Mouse (Mus musculus) left cerebral cortex, postnatal 4 days (tissue): ENCODE measurements around the gene Map2k2. TPM values are rescaled to one million over a fixed set of nuclear protein-coding genes. Genes with fewer than 3 reads are reported as not detected.
"Not testable (repeated sequence)": the region's sequence is repeated elsewhere in the genome, so short reads cannot be mapped to it uniquely, and the experiment has no call there.

Source experiments
- DNase-seq: peaks from one replicate; pipeline ENCODE4 v3.0.0-alpha.2; 2022
- intact Hi-C: fragments of 180-260 bp; cut with DNase I; formaldehyde crosslinking; loops from one replicate; pipeline ENCODE4 v1.15.1; 2025
- total RNA-seq, 2 experiments: library from RNA; stranded (reverse); gene quantifications; 2 replicates each; pipeline ENCODE4 v1.2.3; 2021

Gene Map2k2
- total RNA-seq, result 100 to 1,000 TPM; 153 to 167 TPM

DNA sequence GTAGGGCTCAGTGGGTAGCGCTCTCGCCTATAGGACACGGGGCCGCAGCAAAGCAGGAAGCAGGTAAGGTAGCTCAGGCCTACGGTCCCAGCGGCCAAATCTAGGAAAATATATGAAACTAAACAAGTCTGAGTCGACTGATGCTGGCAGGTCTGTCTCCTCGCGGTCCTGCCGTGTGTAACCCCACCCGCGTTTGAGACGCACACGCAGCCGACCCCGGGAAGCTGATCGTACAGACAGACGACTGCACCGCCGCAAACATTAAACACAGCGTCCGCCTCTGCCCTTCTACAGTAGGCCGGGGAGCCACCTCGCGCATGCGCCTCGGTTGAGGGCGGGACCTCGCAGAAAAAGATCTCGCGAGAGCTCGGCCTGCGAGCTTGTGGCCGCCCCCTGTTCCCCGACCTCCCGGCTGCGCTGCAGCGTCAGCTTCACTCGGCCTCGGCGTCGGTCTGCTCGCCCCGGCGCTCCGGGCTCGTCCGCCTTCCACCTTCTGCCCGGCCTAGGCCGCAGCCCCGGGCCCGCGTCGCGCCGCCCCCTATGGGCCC, at the start of gene Map2k2:
Map2k2 (plus strand) TSS at position 351 of the 548 bp plus-strand sequence.
- peak; percentile 98 for DNase-seq
- intact Hi-C loops, result no loop called here

DNA sequence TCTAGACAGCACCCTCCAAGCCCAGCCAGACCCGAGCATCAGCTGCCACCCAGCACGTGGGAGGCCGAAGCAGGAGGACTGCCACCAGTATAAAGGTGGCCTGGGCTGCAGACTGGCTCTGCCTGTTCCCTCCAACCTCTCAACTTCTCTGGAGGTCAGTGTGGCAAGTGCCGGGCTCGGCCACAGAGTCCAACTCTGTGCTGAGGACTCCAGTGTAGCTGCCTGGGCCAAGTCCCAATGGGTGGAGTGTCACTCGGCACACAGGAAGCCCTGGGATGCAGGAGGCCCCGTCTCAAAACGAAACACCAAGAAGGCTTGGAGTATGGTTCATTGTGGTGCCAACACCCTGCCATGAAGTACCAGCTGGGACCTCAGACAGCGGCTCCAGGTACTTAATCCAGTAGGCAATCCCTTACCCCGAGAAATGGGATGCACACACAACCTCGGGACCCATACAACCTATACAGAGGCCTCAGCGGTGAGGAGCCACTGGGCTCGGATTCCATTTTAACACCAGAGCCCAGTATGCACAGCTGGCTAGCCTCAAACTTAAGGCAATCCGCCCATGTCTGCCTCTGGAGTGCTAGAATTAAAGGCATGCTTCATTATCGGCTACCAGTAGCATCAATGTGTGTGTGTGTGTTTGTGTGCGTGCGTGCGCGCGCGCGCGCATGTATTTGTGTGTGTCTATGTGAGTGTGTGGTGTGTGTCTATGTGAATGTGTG, 48.1 kb upstream of the Map2k2 start:
- intact Hi-C loops, result no loop called here
- no peak for DNase-seq

DNA sequence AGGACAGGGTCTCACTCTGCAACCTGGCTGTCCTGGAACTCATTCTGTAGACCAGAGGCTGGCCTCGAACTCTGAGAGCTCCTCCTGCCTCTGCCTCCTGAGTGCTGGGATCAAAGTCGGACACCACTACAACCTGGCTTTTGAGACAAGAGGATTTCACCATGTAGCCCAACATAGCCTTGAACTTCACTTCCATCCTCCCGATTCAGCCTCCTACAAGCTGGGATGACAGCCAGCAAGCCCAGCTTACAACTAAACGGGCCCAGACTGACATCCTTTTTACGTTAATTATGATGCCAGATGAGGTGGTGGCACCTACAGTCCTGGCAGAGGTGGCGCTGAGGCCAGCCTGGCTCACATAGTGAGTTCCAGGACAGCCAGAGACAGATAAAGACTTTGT, 46.8 kb upstream of the Map2k2 start:
- no peak for DNase-seq
- intact Hi-C loops, result no loop called here

DNA sequence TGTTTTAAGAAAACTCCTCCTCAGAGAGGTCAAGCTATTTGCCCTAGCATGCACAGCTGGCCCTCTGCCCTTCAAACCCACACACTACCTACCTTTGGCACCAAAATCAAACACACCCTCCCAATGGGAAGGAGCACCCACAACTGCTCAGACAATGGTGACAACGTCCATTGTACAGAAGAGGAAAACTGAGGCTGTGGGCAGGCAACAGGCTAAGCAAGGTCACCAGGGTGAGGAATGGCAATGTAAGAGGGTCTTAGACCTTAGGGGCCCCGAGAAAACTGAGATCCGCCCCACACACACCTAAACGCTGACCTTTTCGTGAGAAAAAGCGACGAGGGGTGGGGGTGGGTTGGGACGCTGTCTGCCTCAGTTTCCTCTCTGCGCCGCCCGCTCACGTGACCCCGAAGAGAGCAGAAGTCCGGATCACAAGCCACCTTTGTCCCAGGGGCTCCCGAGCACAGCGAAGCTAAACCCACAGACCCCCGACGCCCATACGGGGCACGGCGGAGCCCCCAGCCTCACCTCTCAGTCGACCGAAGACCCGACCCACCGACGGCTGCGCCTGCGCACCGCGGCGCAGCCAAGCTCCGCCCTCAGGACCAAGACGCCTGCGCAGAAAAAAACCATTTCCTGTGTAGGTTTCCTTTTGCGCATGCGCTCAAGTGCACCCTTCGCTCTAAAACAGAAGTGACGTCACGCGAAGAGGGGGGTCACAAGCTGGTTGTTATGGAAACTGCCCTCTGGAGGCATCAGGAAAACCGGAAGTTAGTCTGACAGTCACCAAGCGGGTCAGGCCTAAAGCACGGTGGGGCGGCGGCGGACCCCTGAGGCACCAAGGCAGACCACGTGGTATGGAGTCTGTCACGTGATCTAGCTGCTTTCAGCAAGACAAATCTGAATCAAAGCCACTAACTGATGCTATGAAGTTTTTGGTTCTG, 45.8 kb upstream of the Map2k2 start, which contains the start of gene Sgta:
Sgta (minus strand) TSS at position 579 of the 941 bp plus-strand sequence.
- DNase-seq, result peak; percentile 99
- intact Hi-C loops, result no loop called here

DNA sequence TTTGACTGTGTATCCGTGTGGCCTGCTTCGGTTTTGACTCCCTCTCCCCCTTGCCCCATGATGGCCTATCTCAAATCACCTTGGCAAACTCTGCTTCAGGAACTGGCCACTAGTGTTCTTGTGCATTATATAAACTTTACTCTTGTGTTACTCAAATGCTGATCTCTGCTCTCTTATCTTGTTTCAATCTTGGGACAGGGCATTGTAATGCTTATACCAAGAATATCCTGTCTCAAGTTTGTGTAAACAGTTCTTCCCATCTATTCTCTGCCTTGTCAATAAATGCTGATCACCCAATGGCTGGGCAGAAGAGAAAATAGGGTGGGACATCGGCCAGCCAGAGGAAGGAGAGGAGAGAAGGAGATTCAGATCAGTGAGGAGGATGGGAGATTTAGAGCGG, 43.0 kb upstream of the Map2k2 start:
- no peak for DNase-seq
- intact Hi-C loops, result no loop called here

DNA sequence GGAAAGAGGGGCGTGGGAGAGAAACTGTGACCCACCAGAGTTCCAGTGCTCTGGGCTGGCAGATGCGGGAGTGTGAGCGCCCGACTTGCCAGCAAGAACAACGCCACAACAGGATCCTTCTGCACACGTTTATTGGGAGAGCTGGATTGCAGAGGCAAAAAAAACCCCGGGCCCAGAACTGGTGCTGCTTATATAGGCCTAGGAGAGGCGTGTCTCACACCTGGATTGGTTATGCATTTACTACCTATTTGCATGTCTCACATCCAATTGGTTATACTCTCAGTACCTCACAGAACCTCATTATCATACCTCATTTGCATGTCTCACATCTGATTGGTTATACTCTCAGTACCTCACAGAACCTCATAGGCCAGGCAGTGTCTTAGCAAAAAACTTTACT, 41.2 kb upstream of the Map2k2 start:
- intact Hi-C loops, DNase-seq: not testable (repeated sequence)

DNA sequence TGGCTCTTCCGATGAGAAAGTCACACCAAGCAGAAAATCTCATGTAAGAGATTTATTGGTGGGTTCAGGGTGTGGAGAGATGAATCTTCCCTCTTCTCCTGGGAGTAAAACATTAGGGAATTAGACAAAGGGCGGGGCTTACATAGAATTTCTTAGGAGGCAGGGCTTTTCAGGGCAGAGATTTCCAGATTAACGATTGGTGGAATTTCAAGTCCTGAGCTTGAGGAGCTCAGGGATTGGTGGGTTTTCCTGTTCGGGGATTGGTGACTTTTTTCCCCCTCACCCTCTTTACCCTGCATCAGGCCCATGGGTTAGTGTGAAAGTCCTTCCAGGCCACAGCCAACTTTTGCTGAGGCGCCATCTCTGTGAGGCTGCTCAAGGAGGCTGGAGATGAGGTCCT, 37.0 kb upstream of the Map2k2 start:
- intact Hi-C loops, result no loop called here
- DNase-seq, result no peak

DNA sequence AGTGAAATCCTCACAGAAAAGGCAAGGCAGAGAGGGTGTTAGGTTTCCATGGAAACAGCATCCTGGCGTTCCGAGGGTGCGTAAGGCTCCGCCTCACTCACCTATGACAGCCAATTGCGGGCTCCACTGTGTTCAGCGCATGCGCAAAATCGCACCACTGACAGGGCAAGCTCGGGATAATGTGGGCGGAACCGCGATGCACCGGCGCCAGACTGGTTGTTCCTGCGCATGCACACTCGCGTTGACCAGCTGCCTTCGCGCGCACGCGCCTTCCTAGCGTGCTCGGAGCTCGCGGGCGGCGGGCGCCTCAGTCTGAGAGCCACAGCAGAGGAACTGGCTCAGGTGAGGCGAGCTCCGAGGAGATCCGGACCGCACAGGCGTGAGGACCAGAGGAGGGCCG, 35.9 kb upstream of the Map2k2 start, which contains the start of gene Thop1:
Thop1 (plus strand) TSS at position 200 of the 400 bp plus-strand sequence.
- DNase-seq, result peak; percentile 99
- intact Hi-C loops, result no loop called here

DNA sequence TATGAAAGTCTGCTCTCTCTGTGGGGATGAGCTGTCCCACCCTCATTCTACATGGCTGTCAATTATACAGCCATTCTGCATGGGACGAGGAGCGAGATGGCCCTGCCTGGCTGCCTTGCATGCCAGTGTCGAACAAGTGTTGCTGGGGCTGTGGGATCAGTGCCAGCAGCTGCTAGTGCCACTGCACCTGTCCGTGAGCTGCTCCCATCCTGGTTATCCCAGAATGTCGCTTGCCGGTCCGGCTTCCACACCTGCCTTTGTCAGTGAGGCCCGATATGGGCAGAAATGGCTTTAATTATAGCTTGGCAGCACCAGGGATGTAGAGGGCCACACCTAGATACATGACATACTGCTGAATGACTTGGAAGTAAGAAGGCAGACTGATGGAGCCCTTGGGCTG, 33.4 kb upstream of the Map2k2 start:
- no peak for DNase-seq
- intact Hi-C loops, result no loop called here

DNA sequence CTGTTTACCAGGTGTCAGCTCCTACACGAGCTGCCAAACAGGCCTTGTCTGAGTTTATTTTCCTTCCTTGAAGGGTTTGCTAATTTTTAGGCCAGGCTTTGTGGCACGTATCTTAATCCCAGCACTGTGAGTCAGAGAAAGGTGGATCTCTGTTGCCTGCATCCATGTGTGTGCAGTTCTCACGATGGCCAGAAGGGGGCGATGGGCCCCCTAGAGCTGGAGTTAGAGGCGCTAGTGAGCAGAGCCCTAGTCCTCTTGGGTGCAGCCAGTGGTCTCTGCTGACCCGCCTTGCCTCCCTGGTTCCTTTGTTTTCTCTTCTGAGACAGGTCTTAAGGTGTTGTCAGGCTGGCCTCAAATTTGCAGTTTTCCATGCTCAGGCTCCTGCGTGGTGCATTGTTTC, 32.3 kb upstream of the Map2k2 start:
- intact Hi-C loops, result no loop called here
- DNase-seq, result no peak

DNA sequence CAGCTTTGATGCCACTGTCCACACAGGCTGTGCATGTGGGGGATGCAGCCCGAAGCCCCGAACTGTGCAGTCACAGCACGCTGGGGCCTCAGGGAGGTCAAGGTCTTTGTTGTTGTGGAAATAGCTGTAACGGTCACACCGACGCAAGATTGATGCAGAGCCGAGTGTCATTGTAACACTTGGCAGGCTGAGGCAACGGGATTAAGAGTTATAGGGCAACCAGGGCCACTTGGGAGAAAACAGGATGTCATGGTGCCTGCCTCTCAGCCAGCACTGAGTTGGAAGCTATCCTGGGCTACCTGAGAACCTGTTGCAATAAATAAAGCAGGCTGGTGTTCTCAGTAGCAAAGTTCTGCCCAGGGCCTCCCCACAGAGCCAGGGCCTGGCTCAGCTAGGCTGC, 30.0 kb upstream of the Map2k2 start:
- intact Hi-C loops, result no loop called here
- no peak for DNase-seq

DNA sequence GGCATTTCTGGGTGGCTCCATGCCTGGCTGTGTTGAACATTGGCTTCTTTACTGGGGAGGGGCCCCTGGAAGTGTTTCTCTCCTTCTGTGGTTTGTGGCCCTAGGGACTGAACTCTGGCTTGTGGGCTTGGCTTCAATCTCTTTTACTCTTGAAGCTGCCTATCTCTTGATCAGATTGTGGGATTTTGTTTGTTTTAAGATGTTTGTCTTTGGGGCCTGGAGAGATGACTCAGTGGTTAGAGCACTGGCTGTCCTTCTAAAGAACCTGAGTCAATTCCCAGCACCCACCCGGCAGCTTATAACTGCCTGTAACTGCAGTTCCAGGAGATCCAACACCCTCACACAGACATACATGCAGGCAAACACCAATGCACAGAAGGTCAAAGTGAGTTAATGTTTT, 29.4 kb upstream of the Map2k2 start:
- intact Hi-C loops, result no loop called here

DNA sequence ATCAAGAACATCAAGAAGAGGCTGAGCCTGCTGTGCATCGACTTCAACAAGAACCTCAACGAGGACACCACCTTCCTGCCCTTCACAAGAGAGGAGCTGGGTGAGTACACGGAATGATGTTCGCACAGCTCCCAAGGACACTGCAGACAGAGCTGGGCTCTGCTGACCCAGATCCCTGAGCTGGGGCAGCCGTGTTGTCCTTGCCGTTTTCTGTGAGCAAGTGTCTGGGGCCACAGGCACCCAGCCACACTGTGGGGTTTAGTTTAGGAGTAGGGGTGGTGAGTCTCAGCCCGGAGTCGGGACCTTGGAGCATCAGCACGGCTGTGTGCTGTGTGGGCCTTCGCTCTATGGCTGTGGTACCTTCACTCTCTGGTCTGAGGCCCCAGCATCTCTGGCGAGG, 27.8 kb upstream of the Map2k2 start:
- DNase-seq, result no peak
- intact Hi-C loops, result no loop called here

More for the DNA sequence above, 29.4 kb upstream of the Map2k2 start:
- DNase-seq, result no peak

DNA sequence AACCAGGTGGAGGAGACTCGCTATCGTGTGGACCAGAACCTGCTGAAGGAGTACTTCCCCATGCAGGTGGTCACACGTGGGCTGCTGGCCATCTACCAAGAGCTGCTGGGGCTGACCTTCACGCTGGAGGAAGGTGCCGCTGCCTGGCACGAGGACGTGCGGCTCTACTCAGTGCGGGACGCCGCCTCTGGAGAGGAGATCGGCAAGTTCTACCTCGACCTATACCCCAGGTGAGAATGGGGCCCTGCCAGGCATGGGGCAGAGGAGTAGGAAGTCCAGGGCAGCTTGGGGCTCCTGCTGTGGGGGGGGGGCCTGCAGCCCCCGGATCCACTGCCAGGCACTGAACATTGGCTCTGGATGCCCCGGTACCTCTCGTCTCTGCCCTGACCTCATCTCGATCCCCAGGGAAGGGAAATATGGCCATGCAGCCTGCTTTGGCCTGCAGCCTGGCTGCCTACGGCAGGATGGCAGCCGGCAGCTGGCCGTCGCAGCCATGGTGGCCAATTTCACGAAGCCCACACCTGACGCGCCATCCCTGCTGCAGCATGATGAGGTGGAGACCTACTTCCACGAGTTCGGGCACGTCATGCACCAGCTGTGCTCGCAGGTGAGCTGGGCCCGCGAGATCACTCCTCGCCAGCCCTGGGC, 25.6 kb upstream of the Map2k2 start:
- intact Hi-C loops, result no loop called here
- DNase-seq, result peak; percentile 36

DNA sequence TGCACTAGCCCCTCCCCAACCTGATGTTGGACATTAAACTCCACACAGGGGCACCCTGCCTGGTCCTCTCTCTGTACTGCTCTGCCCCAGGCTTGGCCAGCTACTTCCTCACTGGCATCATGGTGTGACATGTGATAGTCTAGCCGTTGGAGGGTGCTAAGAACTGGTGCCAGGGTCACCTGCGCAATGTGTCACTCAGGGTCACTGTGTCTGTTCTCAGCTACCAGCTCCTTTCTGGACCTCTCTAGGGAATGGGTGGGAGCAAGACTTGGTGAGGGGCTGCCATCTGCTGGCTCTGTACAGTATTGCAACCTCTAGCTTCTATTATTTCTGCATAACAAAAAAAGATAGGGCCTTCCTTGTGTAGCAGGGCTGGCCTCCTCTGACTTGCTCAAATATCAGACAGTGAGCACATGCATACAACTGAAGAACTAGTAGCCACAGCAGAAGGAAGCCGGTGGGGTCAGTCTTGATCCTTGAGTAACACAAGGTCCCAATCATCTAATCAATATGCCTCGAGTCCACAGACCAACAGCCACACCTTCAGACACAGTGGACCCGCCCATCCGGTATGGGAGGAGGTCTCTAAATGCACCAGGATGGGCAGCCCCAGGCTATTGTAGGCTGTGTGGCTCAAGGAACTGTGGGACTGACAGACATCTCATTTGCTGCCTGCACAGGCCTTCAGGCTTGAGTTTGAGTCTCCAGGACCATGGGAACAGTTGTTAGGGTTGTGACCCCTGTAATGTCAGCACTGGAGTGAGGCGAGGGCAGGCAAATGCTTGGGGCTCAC, 23.4 kb upstream of the Map2k2 start:
- peak; percentile 66 for DNase-seq
- intact Hi-C loops, result loop anchor here (2.0 kb wide), 1 partner anchor 44 kb away; no protein-coding TSS in a partner anchor

DNA sequence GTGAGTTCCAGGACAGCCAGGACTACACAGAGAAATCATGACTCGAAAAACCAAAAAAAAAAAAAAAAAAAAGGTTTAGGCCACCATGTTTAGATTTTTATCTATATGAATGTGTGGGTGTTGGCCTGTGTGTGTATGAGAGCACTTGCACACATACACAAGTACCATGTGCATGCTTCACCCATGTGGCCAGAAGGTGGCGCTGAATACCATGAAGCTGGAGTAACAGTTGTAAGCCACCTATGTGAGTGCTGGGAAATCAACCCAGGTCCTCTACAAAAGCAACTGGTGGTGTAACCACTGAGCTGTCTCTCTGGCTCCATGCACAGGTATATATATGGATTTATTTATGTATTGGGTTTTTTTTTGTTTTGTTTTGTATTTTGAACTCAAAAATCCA, 18.7 kb upstream of the Map2k2 start:
- intact Hi-C loops, result no loop called here
- no peak for DNase-seq

DNA sequence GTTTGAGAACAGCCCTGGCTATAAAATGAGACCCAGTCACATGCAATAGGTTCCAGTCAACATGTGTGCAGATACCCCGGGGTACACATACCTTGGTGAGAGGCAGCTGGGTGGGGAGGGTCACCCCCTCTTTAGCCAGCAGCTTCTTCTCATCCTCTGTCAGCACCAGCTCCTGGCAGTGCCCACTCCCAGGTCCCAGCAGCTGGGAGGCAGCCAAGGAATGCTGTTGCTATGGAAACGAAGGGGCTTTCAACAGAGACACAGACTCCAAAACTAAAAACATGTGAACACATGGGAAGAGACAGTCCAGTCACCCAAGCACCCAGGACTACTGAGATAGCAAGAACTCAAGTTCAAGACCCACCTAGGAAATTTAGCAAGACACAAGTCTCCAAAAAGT, 16.5 kb upstream of the Map2k2 start:
- intact Hi-C loops, result no loop called here
- peak; percentile 81 for DNase-seq

DNA sequence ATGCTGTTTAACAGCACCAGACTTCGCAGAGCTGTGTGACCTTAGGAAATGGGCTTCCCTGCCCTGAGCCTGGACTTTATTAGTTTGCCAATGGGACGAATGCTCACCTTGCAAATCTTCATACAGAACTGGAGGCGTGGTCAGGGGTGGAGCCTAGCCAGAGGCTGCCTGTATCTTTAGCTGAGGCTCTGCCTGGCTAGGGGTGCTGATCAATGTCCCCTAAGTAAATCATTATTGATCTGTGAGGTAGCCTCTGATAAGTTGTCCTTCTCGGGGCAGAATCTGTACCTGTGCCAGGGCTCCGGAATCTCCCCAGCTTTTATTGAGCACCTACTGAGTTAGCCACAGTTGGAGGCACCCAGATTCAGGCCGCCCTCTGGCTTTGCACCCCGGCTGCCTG, 15.1 kb upstream of the Map2k2 start:
- intact Hi-C loops, result no loop called here

DNA sequence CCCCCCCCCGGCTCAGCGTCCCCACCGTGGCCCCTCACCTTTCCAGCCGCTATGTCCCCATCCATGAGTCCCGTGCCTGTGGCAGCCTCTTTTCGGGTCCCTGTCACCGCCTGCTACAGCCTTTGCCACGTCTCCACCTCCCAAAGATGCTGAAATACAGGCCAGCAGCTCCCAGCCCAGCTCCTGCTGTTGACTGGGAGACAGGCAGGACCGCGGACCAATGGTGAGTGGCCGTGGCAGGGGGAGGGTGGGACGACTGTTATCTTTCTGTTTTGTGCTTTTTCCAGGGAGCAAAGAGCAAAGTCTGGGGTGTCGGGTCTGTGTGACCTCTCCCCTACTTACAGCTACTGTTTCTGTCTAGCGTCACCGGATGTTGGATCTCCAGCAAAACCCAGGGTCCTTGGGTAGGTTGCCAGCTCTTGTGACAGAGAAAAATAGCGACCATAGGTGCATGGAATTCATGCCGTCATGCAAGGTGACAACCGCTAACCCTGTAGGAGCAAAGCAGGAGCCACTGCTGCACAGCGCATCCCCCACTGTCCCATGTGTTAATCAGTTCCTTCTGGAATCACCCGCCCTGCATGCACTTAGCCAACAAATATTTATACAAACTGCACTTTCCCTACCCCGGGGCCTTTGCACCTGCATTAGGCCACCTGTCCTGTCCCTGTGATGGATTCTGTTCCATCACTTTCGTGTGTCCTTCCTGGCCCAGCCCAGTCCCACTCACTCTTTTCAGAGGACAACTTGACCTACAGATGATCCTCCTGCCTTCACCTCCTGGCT, 13.1 kb upstream of the Map2k2 start:
- DNase-seq, result peak; percentile 35
- intact Hi-C loops, result no loop called here

More for the DNA sequence above, 15.1 kb upstream of the Map2k2 start:
- no peak for DNase-seq
